Mouse (Mus musculus): ENCODE data around the gene Pik3r2.

Pik3r2 gene

DNA sequence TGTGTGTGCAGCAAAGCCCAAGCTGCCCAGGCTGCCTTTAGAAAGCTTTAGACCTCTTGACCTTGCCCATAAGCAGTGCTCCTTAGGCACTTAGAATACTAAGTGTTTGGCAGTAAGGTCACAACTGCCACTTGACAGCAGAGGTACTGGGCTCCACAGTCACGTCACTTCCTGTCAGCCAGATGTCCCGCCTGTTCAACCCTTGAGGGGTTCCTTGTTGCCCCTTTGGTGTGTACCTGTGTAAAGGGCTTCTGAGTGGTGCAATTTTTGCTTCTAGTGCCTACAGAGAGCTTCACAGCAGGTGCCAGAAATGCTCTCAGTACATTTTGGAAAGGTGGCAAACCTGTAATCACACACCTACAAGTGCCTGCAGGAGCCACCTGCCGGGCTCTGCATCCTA, 38.3 kb downstream of the Pik3r2 start:
- DNase-seq (ENCODE audit: low spot score) = no peak

- DNase-seq (ENCODE audit: low spot score) = no peak
Observed at GRCm38 (mm10) chr8:70737705-70738104, 38.8 kb downstream of the Pik3r2 start.

- no peak for DNase-seq (ENCODE audit: low spot score)
Observed at GRCm38 (mm10) chr8:70730956-70731355, 45.6 kb downstream of the Pik3r2 start.

GRCm38 (mm10) chr8:70729808-70730475, 46.6 kb downstream of the Pik3r2 start:
- no peak for DNase-seq (ENCODE audit: low spot score)

DNA sequence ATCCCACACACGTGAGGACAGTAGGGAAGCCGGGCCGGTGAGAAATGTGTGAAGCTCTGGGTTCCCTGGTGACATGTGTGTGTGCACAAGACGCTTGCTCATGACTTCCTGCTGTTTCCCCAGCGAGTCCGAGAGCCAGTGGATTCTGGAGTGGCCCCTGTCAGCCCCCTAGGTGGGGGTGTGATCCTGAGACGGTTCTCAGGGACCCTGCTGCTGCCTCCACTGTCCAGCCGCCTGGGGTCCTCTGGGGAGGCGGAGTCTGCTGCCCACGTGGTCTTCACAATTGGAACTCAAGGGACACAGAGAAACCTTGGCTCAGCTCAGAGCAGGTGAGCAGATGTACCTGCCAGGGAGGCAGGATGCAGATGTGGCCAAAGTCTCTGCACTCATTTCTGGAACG, 49.8 kb downstream of the Pik3r2 start:
- DNase-seq (ENCODE audit: low spot score) = no peak

DNA sequence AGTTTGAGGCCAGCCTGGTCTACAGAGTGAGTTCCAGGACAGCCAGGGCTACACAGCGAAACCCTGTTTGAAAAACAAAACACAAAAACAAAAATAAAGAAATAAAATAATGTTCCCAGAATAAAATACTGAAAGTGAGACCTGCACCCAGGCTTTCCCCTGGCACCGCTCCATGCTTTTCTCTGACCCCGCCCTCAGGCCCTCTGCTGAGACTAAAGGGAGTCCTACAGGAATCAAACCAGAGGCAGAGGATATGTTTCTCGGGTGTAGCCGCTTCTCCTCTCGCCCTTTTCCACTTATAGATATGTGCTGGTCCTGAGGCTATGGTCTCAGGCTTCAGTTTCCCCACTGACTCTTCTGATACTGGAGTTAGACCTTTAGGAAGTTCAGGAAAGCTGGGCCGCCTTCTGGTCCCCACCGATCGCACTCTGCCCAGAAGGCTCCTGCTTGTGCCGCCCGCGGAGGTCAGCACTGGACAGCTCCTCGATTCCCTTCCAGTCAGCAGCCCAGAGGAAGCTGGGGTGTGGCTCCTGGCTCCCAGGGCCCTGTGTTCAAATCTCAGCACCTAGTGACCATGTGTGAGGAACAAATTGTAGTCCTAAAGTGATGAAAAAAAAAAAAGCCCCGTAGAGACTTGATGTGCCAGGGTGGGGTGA, 50.6 kb downstream of the Pik3r2 start:
- DNase-seq (ENCODE audit: low spot score) = no peak

DNA sequence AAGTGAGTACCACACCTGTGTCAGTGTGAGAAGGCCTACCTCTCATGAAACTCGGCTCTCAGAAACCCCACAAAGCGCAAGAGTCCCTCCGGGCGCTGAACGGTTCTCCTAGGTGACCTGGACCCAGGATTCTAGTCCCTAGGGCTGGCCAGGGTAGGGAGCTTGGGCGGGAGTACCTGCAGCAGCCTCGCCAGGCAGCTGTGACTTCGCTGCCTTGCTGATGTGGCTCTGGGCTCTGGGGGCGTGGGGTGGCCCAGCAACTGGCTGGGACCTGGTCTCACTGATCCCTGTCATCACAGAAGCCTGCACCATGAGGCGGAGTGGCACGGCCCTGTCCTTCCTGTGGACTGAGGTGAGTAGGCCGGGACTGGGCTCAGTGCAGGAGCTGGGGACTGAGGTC, 52.3 kb downstream of the Pik3r2 start:
- DNase-seq (ENCODE audit: low spot score) = no peak

GRCm38 (mm10) chr8:70723486-70724210, 52.9 kb downstream of the Pik3r2 start, which contains the start of gene Pde4c:
Gene Pde4c (plus strand): TSS chr8:70723720.
- DNase-seq (ENCODE audit: low spot score) = no peak

DNA sequence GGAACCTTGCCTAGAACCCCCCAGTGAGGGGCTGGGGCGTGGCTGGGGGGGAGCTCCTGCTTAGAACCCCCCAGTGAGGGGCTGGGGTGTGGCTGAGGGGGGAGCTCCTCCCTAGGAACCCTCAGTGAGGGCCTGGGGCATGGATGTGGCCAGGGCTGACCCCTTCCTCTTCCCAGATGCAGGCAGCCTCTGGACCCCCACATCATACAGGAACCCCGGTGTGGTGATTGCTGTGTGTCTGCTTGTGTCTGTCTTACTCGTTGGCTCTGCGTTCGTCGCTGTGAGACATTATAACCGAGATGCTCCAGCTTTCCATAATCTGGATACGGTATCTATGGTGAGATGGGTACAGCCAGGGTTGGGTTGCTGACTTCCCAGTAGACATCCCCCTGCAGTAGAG, 54.9 kb downstream of the Pik3r2 start:
- no peak for DNase-seq (ENCODE audit: low spot score)

GRCm38 (mm10) chr8:70720739-70721138, 55.8 kb downstream of the Pik3r2 start:
- peak; percentile 75 for DNase-seq (ENCODE audit: low spot score)

DNA sequence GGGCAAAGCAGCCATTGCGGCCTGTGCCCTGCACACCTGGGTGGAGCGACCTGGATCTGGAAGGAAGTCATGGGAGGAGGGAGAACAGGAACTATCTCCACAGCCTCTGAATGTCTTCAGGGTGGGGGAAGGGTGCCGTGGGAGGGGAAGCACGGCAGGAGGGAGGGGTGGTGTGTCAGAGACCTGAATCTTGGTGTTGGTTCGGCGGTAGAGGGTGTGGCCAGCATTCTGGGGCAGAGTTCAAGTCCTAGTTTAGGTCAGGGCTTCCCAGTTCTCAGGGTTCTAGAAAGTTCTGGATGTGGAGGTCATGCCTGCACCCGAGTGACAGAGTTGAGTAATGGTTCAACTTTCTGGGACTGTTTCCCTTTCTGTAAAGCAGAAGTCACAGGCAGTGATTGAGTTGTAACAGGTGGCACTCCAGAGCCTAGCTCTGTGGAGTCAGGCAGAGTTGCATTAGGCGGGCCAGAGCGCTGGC, 56.7 kb downstream of the Pik3r2 start:
- no peak for DNase-seq (ENCODE audit: low spot score)

GRCm38 (mm10) chr8:70718297-70718696, 58.2 kb downstream of the Pik3r2 start, which contains the start of gene Gm3336:
Gene Gm3336 (plus strand): TSS chr8:70718543.
- DNase-seq (ENCODE audit: low spot score) = peak; percentile 52

All from spleen, adult 12 weeks (tissue).